Mouse (Mus musculus) cortical plate, adult 2 months (tissue): Measurements from ENCODE around the gene Gm37240.

ENCODE experiments used
- CTCF ChIP-seq: fragments of 200-500 bp; IDR thresholded peaks from 2 replicates; pipeline ENCODE4 v1.5.1; 2011; ENCODE audit warnings: mild to moderate bottlenecking, control low read depth, low read length; ENCODE audit not compliant: insufficient read depth; ENCODE audit errors: extremely low read depth
- POLR2A ChIP-seq: fragments of 200-500 bp; IDR thresholded peaks from 2 replicates; pipeline ENCODE4 v1.6.1; 2011; ENCODE audit warnings: mild to moderate bottlenecking, low read length, control low read depth; ENCODE audit not compliant: insufficient read depth; ENCODE audit errors: extremely low read depth

DNA sequence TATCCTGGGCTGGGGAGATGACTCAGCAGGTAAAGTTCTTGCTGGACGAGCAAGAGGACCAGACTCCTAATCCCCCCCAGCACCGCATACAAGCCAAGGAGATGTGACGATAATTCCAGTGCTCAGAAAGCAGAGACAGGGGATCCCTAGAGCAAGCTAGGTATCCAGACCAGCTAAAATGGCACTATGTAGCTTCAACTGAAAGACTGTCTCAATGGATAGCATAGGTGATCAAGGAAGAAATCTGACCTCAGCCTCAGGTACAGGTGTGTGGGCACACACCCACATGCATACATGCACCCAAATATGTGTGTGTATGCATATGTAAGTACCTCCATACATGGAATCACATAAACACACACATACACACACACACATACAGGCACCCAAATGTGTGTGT is 161.3 kb downstream of the Gm37240 start:
- no peak for TF ChIP-seq CTCF
- TF ChIP-seq POLR2A = no peak
